Mouse (Mus musculus) adrenal gland (tissue): ENCODE measurements around the gene Stra6l.

Experiments used
- intact Hi-C: fragments of 180-260 bp; cut with DNase I; formaldehyde crosslinking; loops from one replicate; pipeline ENCODE4 v1.15.1; 2025
- long read RNA-seq, 2 experiments: library from polyadenylated mRNA; unstranded; transcript quantifications; one replicate each; pipeline ENCODE4 v2.0.0; 2020; ENCODE audit warnings: borderline replicate concordance in 1 of 2; ENCODE audit not compliant: insufficient replicate concordance in 1 of 2

Stra6l gene
- long read RNA-seq, experiment 1, partial matches to known transcripts, result 1 of 2 reads
- long read RNA-seq, experiment 1, other reads (novel, unspliced or antisense), result 0 of 2 reads
- long read RNA-seq, experiment 2, result 0 reads

- intact Hi-C loops, result no loop called here
Measured at GRCm38 (mm10) chr4:45848109-45848824, at the start of gene Stra6l. TSS of gene Stra6l (plus strand) at chr4:45848664.

DNA sequence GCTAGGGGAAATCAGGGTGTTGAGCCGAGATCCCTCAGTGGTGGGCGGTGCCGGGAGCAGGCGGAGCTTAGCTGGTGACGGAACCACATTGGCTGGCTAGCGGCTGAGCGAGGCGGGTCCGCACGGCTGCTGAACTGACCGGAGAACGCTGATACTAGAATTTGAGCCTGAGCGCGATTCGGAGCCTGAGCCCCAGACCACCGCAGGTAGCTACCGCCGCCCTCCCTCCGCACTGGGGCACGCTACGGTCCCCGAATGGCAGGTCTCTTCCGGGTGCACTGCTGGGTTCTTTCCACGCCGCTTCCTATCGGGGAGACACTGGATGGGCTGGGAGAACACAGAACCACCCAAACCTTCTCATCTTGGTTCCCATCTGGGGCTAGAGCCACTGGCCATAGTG, 49.5 kb upstream of the Stra6l start, which contains the start of gene Aldh1b1:
TSS of gene Aldh1b1 (plus strand) at position 59 of the 400 bp plus-strand sequence.
- intact Hi-C loops, result no loop called here

GRCm38 (mm10) chr4:45799956-45800537, 48.4 kb upstream of the Stra6l start:
- intact Hi-C loops, result no loop called here

GRCm38 (mm10) chr4:45802900-45803299, 45.6 kb upstream of the Stra6l start:
- intact Hi-C loops, result no loop called here

DNA sequence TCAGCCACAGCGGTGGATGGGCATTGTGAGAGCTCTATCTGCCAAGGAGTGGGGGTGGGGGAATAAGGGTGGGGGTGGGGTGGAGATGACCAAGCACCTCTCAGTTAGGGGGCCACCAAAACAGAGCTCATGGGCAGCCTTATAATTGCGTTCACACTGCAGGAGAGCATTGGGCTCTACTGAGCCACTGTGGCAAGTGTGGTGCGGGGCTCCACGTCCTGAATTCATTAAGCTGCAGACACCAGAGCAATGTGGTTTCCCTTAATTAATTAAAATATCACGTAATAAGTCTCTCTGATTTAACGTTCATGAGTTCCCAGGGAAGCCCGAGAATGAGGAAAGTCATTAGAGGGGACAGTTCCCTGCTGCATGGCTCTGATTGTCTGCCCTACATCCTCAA, 40.4 kb upstream of the Stra6l start:
- intact Hi-C loops, result no loop called here

DNA sequence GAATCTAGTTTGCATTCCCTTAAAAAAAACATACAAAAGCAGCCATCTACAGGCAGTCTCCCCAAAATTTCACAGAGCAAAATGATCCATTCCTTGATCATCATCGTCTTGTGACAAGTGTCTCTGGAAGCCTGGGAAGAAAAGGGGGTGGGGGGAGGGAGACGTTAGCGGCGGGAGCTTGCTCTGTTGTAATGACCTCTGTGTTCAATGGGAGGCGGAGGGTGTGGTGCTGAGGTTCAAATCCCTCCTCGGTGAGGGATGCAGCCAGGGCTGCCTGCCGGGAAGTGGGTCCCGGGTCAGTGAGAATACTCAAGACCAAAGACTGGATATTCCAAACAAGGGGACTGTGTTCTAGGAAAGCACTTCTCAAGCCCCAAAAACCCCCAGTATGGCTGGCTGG, 37.2 kb upstream of the Stra6l start:
- intact Hi-C loops, result no loop called here

DNA sequence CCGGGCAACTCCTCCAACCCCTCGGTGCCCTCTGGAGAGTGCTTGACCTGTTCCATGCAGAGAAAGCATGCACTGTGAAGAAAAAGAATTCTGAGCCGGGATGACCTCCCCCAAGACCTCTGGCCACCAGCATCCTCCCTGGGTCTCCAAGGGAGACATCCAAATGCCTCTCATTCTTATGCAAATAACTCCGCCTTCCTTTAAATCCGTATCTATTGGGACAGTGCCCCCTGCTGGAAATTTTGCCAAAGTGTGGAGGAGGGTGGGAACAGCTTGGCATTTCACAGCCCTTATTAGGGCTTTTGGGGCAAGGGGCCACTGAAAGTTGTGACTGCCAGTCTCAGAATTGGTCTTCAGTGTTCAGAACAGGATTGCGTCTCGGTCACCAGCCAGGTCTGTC, 32.9 kb upstream of the Stra6l start:
- intact Hi-C loops, result no loop called here

- intact Hi-C loops, result no loop called here
Measured at GRCm38 (mm10) chr4:45818814-45819207, 29.7 kb upstream of the Stra6l start.

DNA sequence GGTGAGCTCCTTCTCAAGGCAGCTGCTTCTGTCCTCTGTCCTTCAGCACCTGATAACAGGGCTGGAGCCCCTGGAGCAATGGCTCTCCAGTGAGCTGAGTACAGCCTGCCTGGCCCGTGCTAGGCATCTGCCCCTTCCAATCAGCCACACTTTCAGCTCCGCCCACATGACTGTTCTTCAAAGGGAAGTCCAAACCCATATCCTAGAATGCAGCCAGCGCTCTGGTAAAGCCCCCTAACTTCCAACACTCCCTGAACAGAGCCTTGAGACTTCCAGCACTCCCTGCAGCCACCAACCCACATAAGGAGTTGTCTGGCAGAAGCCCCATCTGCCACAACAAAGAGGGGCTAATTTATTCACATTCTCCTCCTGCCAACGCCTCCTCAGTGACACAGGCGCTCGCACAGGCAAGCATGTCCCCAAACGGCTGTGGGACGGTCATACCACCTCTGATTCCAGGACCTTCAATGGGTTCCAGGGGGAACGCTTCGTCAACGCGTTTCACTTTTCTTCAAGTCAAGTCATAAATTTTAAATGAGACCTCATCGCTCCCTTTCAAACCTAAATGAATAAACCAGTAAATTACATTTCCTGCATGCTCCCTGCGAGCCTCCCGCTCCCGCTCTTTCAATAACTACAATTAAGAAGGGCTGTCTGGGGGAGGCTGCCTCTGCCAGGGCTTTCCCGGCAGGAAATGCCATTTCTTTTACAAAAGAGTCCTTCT, 29.1 kb upstream of the Stra6l start:
- intact Hi-C loops, result no loop called here

DNA sequence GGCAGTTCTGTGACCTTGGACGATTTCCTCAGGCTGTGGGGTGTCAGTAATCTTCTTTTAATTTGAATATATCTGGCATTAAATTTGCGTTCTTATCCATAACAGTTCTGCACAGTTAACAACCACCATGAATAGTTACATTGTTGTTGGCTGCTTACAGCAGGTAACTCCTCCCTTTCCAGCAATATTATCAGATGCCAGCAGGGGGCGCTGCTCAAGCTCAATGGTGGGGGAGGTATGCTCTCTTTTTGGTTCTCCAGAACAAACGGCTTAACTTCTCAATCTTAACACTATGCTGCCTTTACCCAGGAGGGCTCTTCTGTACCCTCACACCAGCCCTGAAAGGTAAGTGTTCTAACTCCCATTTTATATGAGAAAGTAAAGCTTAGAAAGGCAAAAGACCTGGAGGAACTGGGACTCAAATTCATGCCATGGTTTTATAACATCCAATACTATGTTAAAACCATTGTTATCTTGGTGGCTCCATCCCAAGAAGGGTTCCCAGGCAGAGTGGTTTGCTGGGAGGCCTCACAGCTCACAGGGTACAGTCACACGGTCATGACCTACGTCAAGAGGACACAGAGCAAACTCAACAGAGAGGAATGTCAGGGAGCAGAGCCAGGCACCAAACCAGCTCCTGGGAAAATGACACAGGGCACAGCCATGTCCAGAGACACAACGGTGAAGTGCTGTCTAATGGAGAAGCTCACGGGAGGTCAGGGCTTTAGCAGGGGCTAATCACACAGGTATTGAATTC, 28.2 kb upstream of the Stra6l start:
- intact Hi-C loops, result loop anchor here (2.0 kb wide), 1 partner anchor 35 kb away; no protein-coding TSS in a partner anchor

DNA sequence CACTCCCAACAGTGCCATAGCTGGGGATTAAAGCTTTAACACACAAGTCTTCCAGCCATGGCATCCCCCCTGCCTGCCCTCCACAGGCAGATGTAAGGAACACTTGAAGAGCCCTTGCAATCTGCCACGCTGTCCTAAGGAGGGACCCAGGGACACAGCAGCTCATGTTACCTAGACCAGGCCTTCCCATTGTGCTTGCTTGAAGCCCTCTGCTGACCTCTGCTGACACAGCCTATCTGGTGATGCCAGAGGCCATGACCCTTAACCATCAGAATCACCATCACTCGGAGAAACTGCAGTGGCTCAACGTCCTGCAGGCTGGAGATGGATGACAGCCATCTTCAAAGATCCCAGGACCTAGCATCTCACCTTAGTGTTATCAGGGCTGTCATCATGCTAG, 26.5 kb upstream of the Stra6l start:
- intact Hi-C loops, result loop anchor here (2.0 kb wide), 1 partner anchor 33 kb away; no protein-coding TSS in a partner anchor

DNA sequence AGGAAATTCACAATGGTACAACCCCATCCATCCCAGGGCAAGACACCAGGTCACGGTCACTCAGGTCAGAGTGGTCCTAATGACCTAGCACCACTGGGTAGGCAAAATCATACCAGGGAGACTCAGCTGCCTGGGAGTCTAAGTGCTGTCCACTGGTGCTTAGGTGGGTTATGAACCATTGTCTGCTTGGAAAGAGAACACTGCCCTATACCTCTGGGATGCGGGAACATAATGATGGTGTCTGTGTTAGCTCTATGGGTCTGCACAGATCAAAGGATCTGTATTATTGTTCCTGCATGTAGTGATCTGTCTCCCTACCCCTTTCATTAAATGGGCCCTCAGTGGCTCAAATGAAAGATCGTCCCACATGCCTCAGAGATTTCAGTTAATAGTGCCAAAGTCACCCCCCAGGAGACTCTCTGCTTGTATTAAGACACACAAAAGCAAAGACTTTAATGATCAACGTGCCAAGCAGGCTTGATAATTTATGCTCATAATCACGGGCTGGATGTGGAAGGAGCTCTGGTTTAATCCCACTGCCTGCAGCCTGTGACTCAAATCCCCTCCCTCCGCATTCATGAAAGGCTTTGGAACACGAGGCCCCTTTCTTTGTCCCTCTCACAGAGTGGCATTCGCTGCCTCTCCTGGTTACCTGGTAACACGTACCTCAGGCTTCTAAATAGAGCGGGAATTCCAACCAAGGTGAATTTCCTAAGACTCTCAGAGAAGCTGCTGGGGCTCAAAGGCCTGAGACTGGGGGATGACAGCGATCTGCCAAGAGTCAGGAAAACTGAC, 25.5 kb upstream of the Stra6l start:
- intact Hi-C loops, result no loop called here

DNA sequence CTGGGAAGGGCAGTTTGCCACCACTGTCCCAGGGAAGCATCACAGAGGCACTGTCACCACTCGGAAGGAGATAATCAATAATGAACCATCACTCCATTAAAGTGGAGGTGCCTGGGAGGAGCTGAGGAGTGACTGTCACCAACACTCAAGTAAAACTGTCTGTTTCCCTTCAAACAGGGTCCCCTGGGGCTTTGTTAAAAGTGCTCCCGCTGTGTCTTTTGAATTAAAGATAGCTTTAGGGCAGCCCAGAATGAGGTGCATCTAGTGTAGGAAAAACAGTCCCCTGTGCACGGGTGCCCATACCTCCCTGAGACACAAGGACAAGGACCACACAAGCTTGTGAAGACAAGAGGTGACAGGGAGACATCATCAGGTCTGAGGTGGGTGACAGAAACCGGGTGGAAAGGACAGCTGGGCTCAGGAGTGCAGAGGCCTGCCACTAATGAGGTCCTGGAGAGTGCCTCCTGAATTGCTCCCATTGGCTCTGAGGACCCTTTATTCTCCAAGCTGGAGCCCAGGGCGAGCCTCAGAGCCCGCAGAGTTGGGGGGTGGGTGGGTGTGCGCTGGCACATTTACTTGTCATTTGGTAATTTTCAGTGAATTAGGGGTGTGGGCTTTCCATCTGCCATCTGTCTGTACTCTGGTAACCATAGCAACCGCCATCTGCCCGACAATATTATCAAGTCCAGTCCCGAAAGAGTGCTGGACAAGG, 24.3 kb upstream of the Stra6l start:
- intact Hi-C loops, result no loop called here

DNA sequence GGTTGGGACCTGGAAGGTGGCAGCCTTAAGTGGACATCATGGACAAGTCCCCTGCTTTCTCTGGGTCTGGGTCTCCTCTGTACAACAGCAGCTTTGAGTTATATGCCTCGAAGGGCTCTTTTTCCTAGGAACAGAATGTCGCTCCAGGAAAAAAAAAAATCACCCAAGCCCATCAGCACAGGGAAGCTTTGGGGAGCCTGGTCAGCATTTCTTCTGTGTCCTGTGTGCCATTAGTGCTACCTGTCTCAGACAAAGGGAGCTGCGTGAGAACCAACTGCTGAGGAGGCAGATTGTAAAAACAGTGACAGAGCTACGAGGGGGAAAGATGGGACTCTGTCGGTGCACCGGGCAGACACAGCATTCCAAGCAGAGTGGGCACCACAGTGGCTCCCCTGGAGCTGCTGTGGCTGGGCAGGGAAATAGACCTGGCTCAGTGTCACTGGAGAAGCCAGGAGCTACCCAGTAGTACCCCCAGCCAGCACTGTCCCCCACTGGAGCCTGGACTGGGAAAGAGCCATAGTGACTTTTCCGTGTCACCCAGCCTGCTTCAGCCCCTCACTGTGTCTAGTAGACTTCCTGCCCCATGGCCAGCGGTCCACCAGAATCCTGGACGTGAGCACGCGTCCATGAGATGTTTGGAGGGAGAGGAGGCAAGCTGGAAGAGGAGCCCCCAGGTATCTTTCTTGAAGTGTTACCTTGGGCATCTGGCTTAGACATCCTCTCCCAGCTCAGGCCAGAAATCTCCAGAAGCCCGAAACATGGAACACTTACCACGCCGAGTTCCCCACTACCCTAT, 23.5 kb upstream of the Stra6l start:
- intact Hi-C loops, result no loop called here

GRCm38 (mm10) chr4:45826275-45827040, 22.0 kb upstream of the Stra6l start, which contains the start of gene Igfbpl1:
TSS of gene Igfbpl1 (minus strand) at chr4:45826923.
- intact Hi-C loops, result no loop called here

- intact Hi-C loops, result no loop called here
Measured at GRCm38 (mm10) chr4:45829907-45830759, 18.3 kb upstream of the Stra6l start.

DNA sequence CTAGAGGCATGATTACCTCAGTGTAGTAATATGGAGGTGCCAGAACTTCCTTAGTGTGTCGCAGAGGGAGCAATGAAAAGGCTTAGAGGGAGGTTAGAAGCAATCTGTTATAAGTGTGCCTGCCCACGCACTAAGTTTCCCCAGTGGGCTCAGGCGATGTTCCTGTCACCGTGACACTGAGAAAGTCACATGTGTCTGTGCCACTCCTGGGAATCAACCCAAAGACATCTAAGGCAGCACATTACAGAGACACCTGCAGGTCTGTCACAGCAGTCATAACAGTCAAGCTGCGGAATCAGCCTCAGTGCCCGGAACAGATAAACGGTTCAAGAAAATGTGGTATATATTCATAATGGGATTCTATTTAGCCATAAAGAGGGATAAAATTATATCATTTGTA, 16.5 kb upstream of the Stra6l start:
- intact Hi-C loops, result no loop called here
